Mouse (Mus musculus) myocyte (in vitro differentiated cells): ENCODE data around the gene E030018B13Rik.

Source experiments
- MAX ChIP-seq: IDR thresholded peaks from one replicate; pipeline ENCODE4 v1.6.1; 2011; ENCODE audit warnings: low read depth, mild to moderate bottlenecking, control low read depth
- POLR2A ChIP-seq: IDR thresholded peaks from one replicate; pipeline ENCODE4 v1.6.1; 2011; ENCODE audit warnings: low read depth, mild to moderate bottlenecking, control low read depth, moderate library complexity; ENCODE audit not compliant: insufficient read length
- POLR2AphosphoS2 ChIP-seq: IDR thresholded peaks from one replicate; pipeline ENCODE4 v1.6.1; 2011; ENCODE audit warnings: low read depth, control low read depth; ENCODE audit not compliant: insufficient read length
- TCF12 ChIP-seq: IDR thresholded peaks from one replicate; pipeline ENCODE4 v1.6.1; 2011; ENCODE audit warnings: mild to moderate bottlenecking, control low read depth; ENCODE audit not compliant: poor library complexity, insufficient read depth, severe bottlenecking

DNA sequence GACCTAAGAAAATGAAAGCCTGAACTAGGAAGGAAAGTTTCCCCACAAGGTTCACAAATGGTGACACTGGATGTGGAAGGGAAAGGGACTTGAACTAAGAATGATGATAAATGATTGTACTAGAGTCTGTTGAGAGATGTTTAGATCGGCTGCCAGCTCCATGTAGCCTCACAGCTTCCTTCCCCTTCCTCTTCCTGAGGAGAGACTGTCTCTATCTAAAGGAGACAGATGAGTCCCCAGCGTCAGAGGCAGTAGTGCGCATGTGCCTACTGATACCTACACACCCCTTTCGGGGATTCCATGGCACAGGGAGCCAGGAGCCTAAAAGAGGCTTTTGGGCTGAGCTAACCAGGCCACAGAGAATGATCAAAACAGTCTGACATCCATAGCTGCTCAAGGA, 24.8 kb downstream of the E030018B13Rik start:
- TF ChIP-seq MAX: no peak
- no peak for TF ChIP-seq TCF12
- no peak for TF ChIP-seq POLR2AphosphoS2
- TF ChIP-seq POLR2A: no peak
